Mouse (Mus musculus) spleen, adult 2 months (tissue): ENCODE results near the gene Tmem256.

Source experiments
- CTCF ChIP-seq: fragments of 200-500 bp; IDR thresholded peaks from 2 replicates; pipeline ENCODE4 v1.5.1; 2011; ENCODE audit warnings: mild to moderate bottlenecking, inconsistent platforms; ENCODE audit not compliant: insufficient read depth, insufficient read length, insufficient replicate concordance; ENCODE audit errors: extremely low read depth
- POLR2A ChIP-seq: fragments of 200-500 bp; IDR thresholded peaks from 2 replicates; pipeline ENCODE4 v1.6.1; 2011; ENCODE audit warnings: low read depth, low read length, inconsistent platforms

DNA sequence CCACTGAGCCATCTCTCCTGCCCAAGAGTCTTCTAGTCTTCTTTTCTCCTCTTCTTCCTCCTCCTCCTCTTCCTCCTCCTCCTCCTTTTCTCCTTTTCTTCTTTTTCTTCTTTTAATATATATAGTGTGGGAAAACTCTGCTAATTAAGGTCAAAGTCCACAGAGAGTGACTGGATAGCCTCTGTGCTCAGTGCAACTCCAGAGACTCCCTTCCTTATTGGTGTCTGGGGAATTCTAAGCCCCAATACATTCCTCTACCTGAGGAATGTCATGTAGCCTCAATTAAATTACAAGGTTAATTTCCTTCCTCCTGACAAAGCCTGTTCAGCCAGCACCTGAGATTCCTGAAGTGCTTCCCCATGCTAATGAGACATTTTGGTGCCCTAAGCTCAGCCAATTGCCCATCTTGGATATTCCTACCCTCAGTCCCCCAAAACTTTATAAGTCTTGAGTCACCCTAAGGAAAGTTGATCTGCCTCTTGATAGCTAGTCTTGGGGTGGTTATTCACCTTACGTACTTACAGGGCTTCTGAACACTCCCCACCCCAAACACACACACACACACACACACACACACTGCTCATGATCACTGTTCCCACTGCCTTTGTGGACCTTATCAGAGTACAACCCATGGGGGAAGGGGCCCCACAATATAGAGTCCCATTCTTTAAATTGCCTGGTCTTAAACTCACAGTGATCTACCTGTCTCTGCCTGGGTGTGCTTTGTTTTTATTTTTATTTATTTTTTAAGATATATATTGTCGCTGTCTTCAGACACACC, 32.2 kb downstream of the Tmem256 start:
- no peak for TF ChIP-seq POLR2A
- TF ChIP-seq CTCF = no peak
